Mouse (Mus musculus) kidney, postnatal 25 days (tissue): ENCODE data around the gene Vav2.

ENCODE experiments used
- DNase-seq, 2 experiments: peaks; one replicate each; pipeline ENCODE4 v3.0.0; 2021; ENCODE audit warnings: mixed read lengths in 2 of 2

Vav2 gene

DNA sequence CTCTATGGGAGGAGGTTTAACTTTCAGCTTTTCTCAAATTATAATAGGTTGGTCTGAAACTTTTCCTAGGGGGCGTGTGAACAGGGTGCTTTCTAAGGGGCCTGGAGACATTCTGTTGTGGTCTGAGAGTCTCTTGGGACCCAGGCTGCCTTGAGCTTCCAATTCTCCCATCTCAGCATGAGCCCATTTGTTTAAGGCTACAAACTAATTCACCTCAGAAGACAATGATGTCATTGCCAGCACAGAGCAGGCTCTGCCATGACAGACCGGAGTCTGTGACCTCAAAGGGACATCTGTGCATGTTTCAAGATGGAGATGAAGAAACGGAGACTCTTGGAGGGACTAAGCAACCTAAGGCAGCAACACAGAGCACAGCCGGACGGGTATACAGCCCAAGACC is 112.6 kb downstream of the Vav2 start:
- DNase-seq, result no peak

DNA sequence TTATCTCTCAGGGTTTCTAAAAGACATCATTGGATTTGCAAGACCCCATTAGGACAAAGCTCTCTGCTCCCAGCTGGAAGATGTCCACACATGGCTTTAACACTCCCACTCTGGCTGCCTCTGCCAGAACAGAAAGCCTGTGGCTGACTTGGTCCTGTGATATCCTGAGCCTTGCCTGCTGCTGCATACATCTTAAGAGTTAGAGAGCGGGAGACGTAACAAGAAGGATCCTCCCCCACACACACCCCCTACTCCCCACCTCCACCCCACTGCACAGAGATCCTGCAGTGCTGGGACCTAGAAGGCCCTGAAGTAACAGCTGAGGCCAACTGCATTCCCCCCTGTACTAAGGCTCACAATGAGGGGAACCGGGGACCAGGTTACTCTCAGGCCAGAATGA is 114.3 kb downstream of the Vav2 start:
- no peak for DNase-seq

- DNase-seq, result no peak
Measured at GRCm38 (mm10) chr2:27311606-27312005, 115.2 kb downstream of the Vav2 start.

DNA sequence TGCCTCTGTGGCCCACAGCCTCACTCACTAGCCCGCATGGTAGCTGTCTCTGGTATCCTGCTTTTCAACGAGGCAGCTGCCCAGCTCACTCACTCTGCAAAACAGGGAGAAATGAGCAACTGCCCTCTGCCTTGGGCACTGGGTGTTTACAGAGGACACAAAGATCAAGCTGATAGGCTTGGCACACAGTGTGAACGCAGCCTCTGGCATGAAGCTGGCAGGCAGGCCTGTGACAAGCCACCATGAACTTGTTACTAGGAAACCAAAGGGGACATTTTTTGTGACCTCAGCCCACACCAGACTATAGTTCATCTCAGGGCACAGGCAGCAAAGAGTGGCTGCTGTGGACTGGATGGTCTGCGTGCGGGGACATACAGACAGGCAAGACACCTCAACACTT is 115.9 kb downstream of the Vav2 start:
- DNase-seq, result peak; percentile 36 to 79

GRCm38 (mm10) chr2:27310221-27310620 is 116.6 kb downstream of the Vav2 start:
- no peak for DNase-seq

DNA sequence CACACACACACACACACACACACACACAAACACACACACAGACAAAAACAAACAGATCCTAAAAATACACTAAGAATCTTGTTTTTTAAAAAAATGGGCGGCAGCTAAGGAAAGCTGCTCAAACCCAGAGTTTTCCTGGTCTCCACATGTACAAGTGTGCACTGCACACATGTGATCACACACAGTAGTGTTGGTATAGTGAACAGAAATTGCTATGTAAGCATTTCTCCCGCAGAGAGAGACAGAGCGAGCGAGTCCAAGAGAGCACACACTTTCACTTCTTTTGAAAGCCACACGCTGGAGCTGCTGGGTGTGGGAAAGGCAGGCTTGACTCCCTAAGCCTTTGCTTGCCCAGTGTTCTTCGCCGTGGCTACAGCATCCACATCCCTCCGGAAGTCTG is 120.2 kb downstream of the Vav2 start:
- DNase-seq, result no peak

- peak; percentile 89 to 93 for DNase-seq
Measured at GRCm38 (mm10) chr2:27304741-27305140, 122.1 kb downstream of the Vav2 start.

DNA sequence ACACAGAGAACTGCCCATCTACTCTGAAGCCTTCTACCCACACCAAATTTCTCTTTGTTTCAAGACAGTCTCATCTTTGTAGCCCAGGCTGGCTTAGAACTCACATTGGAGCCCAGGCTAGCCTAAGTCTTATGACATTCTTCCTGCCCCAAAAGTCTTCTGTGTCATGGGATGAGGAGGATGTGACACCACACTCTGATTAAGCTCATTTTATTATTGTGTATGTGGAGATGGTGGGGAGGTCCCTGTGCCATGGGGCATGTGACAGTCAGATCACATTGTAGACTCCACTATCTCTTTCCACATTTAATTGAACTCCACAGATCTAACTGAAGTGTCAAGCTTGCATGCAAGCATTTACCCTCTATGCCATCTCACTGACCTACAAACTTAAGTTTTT is 122.8 kb downstream of the Vav2 start:
- no peak for DNase-seq

DNA sequence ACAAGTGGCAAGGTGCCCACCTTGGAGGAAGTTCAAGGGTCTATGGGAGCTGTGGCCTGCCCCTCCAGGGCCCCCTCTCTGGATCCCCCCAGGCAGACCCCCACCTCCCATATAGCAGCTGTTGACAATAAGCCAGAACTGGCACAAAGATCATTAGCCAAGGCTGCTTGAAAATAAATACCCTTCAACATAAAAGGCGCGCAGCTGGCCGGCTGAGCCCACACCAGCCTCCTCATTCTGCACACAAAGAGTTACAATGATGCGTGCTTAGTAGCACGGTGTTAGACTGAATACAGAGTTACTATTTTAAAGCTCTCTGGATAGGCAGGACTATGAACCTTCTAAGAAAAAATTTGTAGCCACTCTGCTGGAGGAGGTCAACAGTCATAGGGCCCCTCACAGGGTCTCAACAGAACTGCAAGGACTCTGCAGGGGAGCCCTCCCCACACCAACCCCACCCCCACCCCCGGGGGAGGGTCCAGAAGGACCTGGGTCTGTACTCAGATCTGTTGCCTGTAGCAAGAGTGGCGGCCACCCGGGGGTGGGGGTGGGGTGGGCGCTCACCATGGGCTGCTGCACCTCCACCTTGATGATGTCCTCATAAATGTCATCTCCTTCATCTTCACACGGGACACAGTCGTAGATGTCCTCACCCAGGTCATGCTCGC is 125.3 kb downstream of the Vav2 start:
- DNase-seq, result no peak

- DNase-seq, result no peak
Measured at GRCm38 (mm10) chr2:27300725-27301443, 125.9 kb downstream of the Vav2 start.

GRCm38 (mm10) chr2:27296656-27297406 is 130.0 kb downstream of the Vav2 start:
- no peak for DNase-seq

DNA sequence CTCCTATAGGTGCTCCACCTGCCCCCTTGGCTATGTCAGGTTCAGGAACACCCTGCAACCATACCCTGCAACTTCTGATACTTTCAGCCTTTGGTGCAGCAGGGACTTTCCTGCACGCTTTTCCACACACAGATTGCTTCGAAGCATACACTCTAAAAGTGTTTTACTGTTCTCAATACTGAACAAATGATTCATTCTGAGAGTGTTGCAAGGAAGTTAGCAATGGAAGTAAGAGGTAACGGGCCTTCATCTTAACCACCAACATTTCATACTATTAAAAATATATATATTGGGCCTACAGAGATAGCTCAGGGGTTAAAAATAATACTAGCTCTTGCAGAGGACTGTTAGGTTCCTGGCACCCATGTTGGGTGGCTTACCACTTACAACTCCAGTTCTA is 132.1 kb downstream of the Vav2 start:
- no peak for DNase-seq

- peak; percentile 84 to 91 for DNase-seq
Measured at GRCm38 (mm10) chr2:27289019-27289418, 137.8 kb downstream of the Vav2 start.

DNA sequence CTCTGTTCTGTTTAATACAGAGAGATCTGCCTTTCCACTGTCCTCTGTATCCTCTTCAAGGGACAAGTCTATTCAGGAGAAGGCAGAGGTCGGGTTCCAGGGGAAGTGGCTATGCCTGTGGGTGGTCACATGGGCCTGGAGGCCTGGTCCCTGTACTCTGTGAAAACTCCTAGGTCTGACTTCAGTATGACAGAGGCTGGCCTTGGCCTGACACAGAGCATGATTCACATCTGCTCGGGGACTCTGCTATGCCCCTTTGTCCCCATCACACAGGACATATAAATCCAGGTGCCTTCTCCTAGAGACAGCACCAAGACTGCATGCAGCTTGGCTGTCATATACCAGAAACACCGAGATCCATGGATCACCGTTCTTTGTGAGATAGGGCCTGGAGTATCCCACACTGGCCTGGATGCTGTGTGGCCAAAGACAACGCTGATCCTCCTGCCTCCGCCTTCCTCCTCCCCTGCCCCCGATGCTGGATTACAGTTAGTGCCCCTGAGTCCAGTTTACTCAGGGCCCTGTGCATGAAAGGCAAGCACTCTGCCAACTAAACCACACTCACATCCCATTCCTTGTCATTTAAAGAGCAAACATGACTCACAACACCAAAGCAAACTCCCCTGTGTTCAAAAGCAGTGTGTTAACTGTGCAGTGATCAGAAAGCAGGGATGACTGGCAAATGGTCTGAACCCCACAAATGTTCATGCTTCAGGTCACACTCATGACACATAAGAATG is 139.7 kb downstream of the Vav2 start:
- no peak for DNase-seq

GRCm38 (mm10) chr2:27284441-27284840 is 142.4 kb downstream of the Vav2 start:
- peak; percentile 55 to 62 for DNase-seq

- DNase-seq, result no peak
Measured at GRCm38 (mm10) chr2:27281771-27282170, 145.1 kb downstream of the Vav2 start.

DNA sequence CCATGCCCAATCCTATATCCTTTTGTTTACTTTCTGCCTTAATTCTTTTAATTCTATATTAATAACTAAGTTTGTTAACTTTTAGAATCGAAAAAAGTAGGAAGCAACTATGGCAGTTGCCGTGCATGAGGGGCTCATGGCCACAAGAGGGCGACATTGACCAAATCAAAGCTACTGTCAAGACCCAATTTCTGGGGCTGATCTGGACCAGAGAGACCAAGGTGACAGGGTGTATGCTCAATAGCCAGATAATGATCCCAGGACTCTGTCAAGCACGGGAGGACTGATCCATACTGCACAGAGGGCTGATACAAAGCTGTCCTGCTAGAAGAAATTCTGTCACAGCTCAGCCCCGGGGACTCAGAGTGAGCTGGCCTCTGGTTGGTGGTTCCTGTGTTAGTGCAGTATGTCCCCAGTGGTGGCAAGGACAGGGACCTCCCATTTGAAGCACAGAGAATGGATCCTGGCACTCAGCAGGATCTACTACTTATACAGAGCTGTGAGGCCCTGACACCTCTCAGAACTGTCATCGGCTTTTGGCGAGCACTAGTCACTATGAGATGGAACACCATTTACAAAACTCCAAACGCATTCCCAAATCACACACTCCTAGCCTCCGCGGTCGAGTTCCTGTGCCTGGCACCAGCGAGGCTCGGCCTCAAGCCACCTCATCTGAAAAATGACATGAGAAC is 145.8 kb downstream of the Vav2 start:
- DNase-seq, result peak; percentile 73 to 85

GRCm38 (mm10) chr2:27278859-27279258 is 148.0 kb downstream of the Vav2 start:
- peak in 1 of 2 experiments; percentile 23 for DNase-seq

DNA sequence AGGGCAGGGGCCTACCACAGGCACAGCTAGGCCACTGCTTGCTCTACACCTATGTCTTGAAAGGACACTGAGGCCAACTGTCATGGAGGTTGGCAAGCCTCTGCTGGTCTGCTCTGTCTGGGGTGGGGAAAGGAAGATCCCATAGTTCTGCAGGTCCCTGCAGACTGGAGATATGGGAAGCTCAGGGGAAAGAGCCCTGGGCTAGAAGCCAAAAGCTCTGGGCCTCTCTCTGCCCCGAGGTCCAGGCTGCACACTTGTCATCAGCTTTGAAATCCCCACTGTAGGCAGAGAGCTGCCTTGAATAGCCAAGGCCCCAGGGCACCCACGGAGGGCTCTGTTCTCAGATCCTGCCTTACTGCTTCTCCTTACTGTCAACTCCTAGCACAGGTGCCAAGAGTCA is 158.5 kb downstream of the Vav2 start:
- DNase-seq, result peak in 1 of 2 experiments; percentile 6

- DNase-seq, result no peak
Measured at GRCm38 (mm10) chr2:27265819-27266218, 161.0 kb downstream of the Vav2 start.

- DNase-seq, result peak; percentile 51 to 79
Measured at GRCm38 (mm10) chr2:27262984-27263383, 163.8 kb downstream of the Vav2 start.

DNA sequence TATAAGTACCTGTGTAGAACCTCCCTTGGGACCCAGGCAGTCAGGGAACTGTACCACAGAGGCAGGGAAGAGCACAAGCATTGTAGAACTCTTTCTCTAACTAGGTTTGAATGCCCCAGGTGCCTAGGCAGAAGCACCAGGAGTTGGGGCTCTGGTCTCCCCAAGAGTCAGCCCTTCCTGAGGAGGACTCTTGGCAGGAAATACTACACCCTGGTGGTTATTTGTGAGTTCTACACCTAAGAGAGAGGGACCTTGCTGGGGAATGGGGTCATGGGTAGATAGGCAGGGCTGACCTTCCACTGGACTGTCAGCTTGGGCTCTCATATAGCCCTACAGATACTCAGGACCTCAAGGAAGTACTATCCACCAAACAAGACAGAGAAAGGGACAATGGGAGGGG is 175.4 kb downstream of the Vav2 start:
- peak in 1 of 2 experiments; percentile 21 for DNase-seq
